Mouse (Mus musculus): ENCODE results near the gene Kctd19.

The Kctd19 gene

DNA sequence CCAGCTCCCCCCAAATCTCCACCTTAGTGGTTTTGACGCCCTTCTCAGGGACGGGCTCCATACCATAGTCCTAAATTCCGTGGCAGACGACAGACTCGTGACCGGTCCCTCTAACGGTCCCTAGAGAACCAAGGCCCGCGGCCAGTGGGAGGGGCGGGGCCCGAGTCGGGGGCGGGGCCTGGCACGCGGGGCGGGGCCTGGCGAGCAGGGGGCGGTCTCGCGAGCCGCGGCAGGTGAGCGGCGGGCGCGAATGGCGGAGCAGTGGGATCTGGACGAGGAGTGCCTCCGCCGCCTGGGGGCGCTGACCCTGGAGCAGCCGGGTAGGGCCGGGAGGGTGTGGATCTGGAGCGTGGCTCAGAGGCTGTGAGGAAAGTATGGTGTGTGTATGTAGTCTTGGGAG, at the start of gene Kctd19, which contains the start of gene Lrrc36:
Gene Kctd19 (minus strand): TSS at position 112 of the 400 bp plus-strand sequence.
Gene Lrrc36 (plus strand): TSS at position 181 of the 400 bp plus-strand sequence.
- peak; percentile 70 for DNase-seq

DNA sequence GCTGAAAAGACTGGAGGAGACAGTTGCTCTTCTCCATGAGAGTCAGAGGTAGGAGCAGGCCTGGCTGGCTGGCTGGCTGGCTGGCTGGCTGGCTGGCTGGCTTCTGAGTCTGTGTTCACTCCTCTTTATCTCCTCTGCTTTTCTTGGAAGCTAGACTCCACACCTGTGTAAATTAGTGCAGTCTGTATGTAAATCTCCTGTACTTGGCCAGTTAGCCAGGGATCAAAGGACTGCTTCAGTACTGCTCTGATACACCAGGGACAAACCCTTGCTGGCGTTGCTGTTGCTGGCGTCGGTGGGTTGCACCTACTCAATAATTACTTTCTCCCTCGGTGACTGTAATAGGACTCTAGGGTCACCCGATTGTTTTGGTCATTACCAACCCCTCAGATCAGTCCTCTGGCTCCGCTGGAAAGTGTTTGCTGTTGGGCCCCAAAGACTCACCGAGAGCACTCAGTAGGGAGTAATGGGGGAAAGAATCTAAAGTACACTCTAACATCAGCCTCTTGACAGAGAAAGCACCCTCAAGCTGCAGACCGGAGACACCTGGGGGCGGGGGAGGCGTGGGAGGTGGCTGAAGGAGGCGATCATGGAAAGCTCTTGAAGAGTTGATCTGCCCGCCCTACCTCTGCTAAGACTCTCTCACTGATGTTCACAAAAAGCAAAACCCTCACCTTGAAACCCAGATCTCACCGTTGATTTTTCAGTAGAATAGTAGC, 47.9 kb upstream of the Kctd19 start:
- no peak for DNase-seq

DNA sequence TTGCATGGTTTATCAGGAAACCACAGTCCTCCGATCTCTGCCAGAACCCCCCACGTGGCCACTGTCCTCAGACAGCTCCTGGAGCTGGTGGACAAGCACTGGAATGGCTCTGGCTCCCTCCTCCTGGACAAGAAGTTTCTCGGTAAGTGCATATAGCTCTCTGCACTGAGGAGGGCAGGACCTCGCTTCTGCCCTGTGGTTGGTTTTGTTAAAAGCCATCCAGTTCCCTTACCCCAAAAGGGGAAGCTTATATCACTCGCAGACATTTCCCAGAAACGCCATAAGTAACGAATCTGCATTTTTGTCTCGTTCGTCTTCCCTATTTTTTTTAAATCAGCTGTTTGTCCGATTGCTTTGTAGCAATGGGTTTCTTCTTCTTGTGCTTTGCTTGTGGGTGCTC, 41.9 kb upstream of the Kctd19 start:
- DNase-seq = no peak

DNA sequence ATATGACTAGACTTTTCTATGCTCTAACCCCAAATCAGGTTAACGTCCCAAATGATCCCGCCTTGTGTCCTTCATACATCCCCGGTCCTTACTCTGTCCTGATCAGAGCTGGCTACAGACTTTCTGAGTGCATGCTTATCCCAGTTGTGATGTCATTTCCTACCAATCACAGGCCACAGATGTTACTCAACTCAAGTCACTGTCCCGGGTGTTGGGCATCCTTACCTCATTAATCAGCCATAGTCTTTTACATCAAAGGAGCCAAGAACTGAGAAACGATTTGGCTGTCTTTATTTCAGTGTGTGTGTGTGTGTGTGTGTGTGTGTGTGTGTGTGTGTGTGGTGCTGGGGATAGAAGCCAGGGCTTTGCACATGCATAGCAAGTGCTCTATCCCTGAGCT, 40.8 kb upstream of the Kctd19 start:
- no peak for DNase-seq

DNA sequence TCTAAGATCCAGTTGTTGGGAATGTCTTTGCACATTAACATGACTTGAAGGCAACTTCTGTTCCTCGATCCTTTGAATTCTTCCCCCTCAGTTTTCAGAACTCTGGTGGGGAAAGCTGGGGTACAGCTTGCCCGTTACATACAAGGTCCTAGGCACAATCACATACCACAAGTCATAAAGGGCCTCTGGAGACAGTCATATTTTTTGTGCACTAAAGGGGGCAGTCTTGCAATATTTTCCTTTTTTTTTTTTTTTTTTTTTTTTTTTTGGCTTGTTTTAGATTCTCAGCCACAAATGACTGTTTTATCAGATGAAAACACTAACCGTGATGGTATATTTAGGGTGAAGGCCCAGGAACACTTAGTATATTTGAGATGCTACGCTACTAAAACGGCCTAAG, 40.0 kb upstream of the Kctd19 start:
- no peak for DNase-seq

DNA sequence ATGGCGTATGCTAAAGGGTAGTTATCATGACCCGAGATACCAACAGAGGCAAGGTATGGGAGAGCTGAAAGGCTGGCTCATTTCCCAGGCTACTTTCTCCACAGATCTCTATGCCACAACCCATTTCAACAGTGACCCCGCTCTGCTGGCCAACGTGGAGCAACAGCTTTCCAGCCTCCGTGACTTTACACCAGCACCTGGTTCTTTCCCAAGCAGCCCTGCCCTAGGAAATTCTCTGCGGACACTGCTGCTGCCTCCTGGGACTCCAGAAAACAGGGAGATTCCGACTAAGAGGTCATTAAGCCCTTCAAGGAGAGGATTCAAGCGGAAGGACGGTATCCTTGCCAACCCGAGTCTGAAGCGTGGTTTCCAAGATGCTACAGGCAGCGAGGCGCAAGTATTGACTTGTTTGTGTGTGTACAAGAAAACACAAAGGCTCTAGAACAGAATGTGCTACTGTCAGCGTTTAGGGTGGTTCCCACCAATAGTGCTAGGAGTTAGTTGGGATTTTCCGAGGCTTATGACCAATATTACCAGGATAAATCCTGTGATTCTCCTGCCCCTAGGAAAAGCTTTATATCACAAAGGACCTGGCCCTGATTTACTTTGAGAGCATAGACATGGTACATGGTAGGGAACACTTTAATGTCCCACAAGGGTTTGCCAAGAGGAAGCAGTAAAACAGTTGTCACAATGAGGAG, 38.8 kb upstream of the Kctd19 start:
- peak; percentile 43 for DNase-seq

DNA sequence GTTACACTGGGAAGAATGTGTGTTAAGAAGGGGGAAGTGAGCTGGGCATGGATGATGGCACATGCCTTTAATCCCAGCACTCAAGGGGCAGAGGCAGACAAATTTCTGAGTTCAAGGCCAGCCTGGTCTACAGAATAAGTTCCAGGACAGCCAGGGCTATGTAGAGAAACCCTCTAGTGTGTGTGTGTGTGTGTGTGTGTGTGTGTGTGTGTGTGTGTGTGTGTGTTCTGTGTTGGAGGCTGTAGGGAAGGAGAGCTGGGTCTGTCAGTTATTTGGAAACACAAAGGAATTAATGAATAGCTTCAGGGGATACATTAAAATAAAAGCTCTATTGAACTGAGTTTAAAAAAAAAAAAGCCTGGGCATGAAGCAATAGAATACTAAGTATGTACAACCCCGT, 37.7 kb upstream of the Kctd19 start:
- no peak for DNase-seq

DNA sequence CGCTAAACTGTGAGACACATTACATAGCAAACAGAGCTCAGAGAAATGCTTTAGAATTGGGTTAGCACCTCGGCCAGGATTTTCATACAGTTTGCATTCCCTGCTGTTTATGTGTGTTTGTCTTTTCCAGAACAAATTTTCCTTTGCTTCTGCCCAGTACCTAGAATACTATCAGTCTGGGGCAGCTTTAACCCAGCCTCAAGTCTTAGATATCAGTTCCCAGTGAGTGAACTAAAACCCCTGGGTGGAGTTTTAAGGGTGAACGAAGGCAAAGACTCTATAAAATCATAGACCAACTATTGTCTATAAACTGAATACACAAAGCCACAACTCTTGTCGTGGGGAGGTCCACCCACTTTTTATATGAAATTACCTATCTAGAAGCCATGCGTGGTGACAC, 35.3 kb upstream of the Kctd19 start:
- DNase-seq = no peak

DNA sequence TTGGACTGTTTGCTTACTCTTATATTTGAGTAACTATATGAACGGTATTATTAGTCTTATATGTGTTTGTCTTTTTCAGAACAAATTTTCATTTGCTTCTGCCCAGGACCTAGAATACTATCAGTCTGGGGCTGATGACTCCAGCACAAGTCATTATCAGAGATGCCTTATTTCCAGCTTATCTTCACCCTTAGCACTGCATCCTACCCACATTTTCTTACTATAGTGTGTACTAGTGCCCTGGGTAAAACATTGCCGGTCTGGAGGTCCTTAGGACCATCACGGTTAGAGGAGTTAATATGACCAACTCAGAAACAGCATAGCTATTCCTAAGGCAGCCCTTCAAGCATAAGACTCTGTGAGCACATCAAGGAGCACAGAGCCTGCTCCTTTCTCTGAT, 34.9 kb upstream of the Kctd19 start:
- no peak for DNase-seq

DNA sequence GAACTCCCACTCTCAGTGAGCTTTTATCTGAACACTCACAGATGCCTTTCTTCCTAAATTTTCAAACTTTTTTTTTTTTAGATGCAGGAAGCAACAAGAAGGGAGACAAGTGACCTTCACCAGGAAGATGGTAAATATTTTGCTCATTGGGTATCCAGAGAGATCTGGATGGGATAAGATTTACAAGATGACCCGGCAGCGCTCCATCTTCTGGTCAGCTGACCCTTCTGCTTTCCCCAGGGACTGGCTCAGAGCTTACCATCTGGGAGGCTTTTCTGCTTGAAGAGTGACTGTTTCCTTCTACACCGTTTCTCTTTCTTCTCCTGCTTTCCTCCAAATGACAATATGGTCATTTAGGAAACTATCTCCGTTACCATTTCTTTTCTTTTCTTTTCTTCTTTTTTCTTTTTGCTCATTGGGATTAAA, 32.8 kb upstream of the Kctd19 start:
- DNase-seq = peak; percentile 57

DNA sequence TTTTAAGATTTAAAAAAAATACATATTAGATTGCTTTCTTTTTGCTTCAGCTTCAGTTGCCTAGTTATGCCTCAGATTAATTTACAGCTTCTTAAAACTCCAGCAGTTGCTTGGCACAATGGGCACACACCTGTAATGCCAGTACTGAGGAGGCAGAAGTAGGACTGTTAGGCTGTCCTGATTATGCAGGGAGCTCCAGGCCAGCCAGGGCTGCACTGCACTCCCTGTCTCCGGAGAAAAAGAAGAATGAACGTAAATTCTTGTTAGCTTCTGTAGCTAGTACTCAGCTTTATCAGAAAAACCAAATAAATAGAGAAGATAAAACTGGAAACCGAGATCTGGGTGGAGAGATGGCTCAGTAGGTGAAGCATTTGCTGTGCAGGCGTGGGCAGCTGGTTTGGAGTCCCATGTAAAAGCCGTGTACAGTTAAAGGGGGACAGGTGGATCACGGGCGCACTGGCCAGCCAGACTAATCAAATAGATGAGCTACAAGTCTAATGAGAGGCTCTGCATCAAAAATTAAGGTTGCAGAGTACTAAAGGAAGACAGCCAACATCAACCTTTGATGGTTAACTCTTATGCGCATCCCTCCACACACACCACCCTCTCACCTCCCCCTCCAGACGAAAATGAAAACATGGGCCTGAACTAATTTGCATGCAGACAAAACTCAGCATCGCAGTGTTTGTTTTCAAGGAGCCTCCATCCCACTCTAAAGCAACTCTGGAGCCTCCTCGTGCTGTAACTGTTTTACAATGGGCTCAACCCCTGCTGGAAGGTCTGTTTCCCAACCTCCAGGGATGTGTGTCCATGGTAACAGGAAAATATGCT, 32.2 kb upstream of the Kctd19 start:
- peak; percentile 57 for DNase-seq

DNA sequence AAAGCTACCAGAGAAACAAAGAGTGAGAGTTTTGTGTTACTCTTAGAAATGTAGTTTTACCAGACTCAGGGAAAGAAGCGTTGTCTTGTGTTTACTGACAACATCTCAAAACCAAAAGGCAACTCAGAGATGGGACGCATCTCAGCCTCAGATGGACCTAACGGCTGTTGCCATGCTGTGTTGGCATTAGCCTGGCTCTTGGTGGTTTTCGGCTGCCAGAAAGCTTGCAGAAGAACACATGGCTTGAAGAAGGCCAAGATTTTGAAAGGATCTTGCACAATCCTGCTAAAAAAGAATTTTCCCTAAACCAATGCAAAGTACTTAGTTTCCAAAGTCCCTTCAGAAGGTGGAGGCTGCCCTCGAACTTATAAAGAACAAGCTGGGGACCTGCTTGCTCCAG, 29.4 kb upstream of the Kctd19 start:
- DNase-seq = no peak

DNA sequence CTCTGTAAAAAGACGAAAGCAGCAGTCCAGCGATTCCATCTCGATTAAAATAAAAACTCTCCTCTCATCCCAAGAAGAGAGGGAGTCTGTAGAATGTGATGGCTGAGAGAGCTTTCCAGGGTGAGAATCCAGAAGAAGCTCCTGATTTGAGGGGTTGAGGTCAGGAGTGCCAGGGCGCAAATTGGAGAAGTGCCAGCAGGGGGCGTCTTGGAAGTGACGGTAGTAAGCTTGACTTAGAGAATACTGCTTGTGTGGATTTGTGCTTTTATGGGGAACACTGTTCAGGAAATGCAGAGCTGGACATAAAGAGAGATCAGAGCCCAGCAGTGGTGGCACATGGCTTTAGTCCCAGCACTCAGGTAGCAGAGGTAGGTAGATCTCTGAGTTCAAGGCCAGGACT, 28.1 kb upstream of the Kctd19 start:
- DNase-seq = peak; percentile 74

DNA sequence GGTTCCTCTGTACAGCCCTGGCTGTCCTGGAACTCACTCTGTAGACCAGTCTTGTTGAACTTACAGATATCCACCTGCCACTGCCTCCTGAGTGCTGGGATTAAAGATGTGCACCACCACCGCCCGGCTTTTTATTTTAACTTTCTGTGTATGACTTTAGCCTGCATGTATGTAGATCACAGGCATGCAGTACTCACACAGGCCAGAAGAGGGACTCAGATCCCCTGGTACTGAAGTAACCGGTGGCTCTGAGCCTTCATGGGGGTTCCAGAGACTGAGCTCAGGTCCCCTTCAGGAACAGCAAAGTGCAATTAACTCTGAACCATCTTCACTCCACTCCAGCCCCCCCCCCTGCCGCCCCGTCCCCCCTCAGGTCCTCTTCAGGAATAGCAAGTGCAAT, 25.6 kb upstream of the Kctd19 start:
- DNase-seq = peak; percentile 68

DNA sequence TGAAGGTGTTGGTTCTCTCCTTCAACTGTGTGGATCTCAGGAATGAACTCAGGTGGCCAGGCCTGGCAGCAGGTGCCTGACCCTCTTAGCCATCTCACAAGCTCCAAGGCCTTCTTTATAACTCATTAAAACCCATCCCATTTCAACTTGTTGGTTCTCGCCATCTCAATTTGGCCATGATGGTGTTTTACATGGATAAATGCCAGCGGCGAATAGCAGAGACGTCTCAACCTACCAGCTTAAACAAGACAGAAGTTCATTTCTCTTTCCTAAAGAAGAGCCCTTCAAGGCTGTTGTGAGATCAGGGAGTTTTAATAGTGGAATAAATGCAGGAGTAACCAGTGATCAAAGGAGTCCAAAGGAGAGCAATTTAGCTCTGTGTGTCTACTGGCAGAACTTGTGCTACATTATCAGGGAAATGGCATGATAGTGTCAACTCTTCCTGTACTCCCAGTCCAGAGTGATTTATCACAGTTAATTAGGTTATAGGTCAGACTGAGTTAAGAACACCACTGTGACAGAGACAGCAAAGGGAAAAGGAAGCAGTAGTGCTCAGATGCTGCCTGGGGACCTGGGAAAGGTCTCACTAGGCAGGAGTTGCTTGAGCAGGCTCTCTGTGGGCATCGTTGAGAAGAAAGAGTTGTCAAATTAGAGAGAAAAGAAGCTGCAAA, 23.9 kb upstream of the Kctd19 start:
- DNase-seq = no peak

DNA sequence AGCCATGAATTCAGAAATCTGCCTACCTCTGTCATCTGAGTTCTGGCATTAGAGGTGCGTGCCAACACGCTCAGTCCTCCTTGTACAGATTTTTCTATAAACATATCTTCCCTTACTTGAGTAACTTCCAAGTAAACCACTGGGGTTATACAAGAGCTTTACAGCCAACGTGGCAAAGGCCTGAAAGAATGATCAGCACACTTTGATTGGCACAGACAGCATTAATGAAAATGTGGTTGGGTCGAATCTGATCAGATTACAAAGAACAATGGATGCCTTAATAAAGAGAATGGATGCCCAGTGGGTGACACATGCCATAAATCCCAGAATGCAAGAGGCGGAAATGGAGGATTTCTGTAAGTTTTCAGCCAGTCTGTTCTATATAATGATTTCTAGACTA, 22.9 kb upstream of the Kctd19 start:
- no peak for DNase-seq

DNA sequence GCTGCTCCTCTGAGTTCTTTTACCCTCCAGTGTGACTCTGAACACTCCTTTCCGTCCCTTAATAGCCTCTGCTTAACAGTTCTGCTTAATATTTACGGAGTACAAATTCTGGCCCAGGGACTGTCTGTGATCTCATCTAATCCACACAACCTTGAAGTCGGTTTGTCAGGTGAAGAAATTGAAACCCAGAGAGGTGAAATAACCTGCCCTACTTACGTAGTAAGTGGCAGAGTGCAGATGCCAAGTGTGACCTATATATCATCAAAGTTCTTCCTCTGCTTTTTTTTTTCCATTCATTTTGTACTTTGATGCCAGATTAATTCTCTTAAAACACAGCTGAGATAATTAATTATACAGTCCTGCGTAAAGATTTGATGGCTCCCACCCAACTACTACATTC, 20.8 kb upstream of the Kctd19 start:
- no peak for DNase-seq

DNA sequence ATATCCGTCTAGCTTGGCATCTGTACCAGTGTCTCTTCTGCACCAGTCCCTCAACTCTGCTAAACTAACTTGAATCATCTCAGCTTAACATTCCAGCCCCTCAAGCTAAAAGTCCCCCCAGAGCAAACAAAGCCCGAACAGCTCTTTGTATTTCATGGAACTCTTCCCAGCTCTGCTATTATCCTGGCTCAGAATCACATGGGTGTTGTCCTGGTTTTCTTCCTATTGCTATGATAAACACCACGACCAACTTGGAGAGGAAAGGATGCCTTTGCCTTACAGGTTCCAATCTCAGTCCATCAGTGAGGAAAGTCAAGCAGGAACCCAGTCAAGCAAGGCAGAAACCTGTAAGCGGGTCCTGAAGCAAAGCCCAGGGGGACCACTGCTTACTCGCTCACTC, 20.2 kb upstream of the Kctd19 start:
- DNase-seq = no peak

DNA sequence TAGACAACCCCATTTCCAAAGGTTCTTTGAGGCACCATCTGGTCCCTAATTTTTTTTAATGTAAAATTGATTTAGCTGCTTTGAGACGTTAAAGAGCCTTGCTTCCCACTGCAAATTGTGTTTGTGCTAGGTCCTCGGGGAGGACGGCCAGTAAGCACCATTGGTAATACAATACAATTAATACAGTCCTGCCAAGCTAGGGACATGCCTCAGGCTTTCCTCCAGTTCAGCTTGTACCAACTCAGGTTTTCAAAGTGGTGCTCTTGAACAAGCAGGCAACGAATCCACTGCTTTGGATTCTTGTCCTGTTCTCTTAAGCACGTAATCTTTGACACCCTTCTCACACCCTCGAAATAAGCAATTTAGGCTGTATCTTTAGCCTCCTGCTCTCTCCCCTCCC, 19.7 kb upstream of the Kctd19 start:
- DNase-seq = no peak

DNA sequence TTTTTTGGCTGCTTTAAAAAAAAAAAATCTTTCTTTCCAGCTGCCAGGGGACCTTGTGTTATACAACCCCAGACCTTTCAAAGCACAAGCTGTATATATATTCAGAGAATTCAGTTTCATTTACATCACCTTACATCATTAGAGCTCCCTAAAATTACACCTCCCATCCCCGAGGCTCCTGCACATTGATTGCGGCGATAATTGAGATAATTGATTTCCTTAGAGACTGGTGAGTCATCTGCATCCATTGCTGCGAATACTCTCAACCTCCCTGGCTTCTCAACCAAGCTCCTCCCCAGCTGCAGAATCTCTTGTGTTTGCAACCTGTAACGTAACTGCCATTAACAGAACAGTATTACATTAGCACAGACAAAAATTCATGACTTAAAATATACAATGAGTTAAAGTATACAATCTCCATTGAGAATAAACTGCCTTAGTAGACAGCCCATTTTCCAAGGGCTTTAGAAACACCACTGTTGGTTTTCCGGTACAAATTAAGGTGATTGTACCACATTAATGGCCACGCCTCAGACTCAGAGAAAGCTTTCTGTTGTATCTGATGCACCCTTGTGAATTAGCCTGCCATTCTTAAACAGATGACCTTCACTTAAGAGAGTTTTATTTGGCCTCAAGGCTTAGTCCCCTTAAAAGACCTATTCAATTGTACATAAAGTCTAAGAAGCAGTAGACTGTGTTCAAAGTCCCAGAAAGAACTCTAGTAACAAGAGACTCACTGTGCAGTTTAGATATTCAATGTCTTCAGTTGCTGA, 18.6 kb upstream of the Kctd19 start:
- DNase-seq = no peak

DNA sequence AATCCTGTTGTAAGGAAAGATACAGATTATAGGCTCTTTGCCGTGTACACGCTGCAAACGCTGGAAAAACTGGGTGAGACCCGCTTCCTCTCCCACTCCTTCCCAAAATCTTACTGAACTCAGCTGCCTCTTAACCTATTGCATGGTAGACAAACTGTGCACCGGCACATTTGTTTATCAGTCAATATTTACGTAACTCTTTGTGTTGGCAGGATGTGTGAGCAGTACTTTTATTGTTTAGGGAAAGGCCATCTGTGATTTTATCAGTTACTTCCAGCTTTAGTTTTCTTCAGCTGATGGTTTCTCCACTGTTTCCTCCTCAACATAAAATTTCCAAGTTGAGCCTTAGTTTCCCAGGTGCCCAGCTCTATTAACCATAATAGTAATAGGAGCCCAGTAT, 13.6 kb upstream of the Kctd19 start:
- DNase-seq = no peak

DNA sequence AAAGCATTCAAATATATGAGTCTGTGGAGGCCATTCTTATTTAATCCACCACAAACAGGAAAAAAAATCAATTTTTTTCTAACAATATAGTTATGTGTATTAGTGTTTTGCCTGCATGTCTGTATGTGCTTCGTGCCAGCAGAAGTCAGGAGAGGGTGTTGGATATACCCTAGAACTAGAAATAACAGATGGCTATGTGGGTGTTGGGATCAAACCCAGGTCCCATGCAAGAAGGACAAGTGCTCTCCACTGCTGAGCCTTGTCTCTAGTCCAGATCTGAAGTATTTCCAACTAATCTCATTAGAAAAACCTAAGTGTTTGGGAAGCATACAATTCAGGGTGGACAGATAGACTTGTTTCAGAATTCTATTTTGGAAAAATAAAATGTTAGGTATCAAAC, 8.7 kb upstream of the Kctd19 start:
- no peak for DNase-seq

All from retina, postnatal 1 day (tissue).